Mouse (Mus musculus): ENCODE measurements at regions not wholly inside any gene's neighbourhood (a gene's known extent, or its start where the extent isn't known, plus 50 kb on each side); places are given as distances from the start of the nearest gene placed in this dataset.

- DNase-seq (ENCODE audit: low spot score in 2 of 2): no peak
Observed at GRCm38 (mm10) chr16:7647275-7647926, 777.5 kb downstream of the Tmem114 start.

- no peak for DNase-seq (ENCODE audit: low spot score in 2 of 2)
Observed at GRCm38 (mm10) chr16:7644363-7644762, 780.6 kb downstream of the Tmem114 start.

- no peak for DNase-seq (ENCODE audit: low spot score in 2 of 2)
Observed at GRCm38 (mm10) chr16:7638955-7639755, 785.8 kb downstream of the Tmem114 start.

GRCm38 (mm10) chr16:7637993-7638392 is 786.9 kb downstream of the Tmem114 start:
- DNase-seq (ENCODE audit: low spot score in 2 of 2): no peak

GRCm38 (mm10) chr16:7637121-7637700 is 787.7 kb downstream of the Tmem114 start:
- no peak for DNase-seq (ENCODE audit: low spot score in 2 of 2)

GRCm38 (mm10) chr16:7636326-7636725 is 788.6 kb downstream of the Tmem114 start:
- no peak for DNase-seq (ENCODE audit: low spot score in 2 of 2)

GRCm38 (mm10) chr16:7632474-7632873 is 792.5 kb downstream of the Tmem114 start:
- DNase-seq (ENCODE audit: low spot score in 2 of 2): no peak

- no peak for DNase-seq (ENCODE audit: low spot score in 2 of 2)
Observed at GRCm38 (mm10) chr16:7628351-7628750, 796.6 kb downstream of the Tmem114 start.

GRCm38 (mm10) chr16:7606602-7607001 is 818.3 kb downstream of the Tmem114 start:
- DNase-seq (ENCODE audit: low spot score in 2 of 2): no peak

GRCm38 (mm10) chr16:7602428-7602827 is 822.5 kb downstream of the Tmem114 start:
- no peak for DNase-seq (ENCODE audit: low spot score in 2 of 2)

- no peak for DNase-seq (ENCODE audit: low spot score in 2 of 2)
Observed at GRCm38 (mm10) chr16:7574879-7575278, 850.1 kb downstream of the Tmem114 start.

- DNase-seq (ENCODE audit: low spot score in 2 of 2): peak in 1 of 2 experiments; percentile 55
Observed at GRCm38 (mm10) chr16:7560841-7561240, 864.1 kb downstream of the Tmem114 start.

- DNase-seq (ENCODE audit: low spot score in 2 of 2): no peak
Observed at GRCm38 (mm10) chr16:7559177-7559576, 865.8 kb downstream of the Tmem114 start.

GRCm38 (mm10) chr16:7558637-7559036 is 866.3 kb downstream of the Tmem114 start:
- no peak for DNase-seq (ENCODE audit: low spot score in 2 of 2)

- no peak for DNase-seq (ENCODE audit: low spot score in 2 of 2)
Observed at GRCm38 (mm10) chr16:7555911-7556310, 869.0 kb downstream of the Tmem114 start.

- no peak for DNase-seq (ENCODE audit: low spot score in 2 of 2)
Observed at GRCm38 (mm10) chr16:7549568-7549967, 875.4 kb downstream of the Tmem114 start.

- DNase-seq (ENCODE audit: low spot score in 2 of 2): no peak
Observed at GRCm38 (mm10) chr16:7544067-7544466, 880.9 kb downstream of the Tmem114 start.

- DNase-seq (ENCODE audit: low spot score in 2 of 2): no peak
Observed at GRCm38 (mm10) chr16:7529811-7530210, 895.1 kb downstream of the Tmem114 start.

GRCm38 (mm10) chr16:7528963-7529362 is 896.0 kb downstream of the Tmem114 start:
- no peak for DNase-seq (ENCODE audit: low spot score in 2 of 2)

- no peak for DNase-seq (ENCODE audit: low spot score in 2 of 2)
Observed at GRCm38 (mm10) chr16:7527923-7528776, 896.8 kb downstream of the Tmem114 start.

- DNase-seq (ENCODE audit: low spot score in 2 of 2): no peak
Observed at GRCm38 (mm10) chr16:7518711-7519110, 906.2 kb downstream of the Tmem114 start.
